Mouse (Mus musculus) neural tube, embryonic 13.5 days (tissue): ENCODE results near the gene Fam102a. TPM values are rescaled to one million over a fixed set of nuclear protein-coding genes. Genes with fewer than 3 reads are reported as not detected.
"Not testable (repeated sequence)": the region's sequence is repeated elsewhere in the genome, so short reads cannot be mapped to it uniquely, and the experiment has no call there.

ENCODE experiments used
- ATAC-seq: fragments of 200-750 bp; cut with Nextera tagmentation; 2 replicates; pipeline ENCODE4 v1.8.0; 2017; ENCODE audit warnings: low read depth, mild to moderate bottlenecking, moderate TSS enrichment, moderate library complexity
- H3K27ac ChIP-seq: fragments of 300-500 bp; sonication (generic); replicated peaks from 2 replicates; pipeline ENCODE4 v1.5.1; 2015; ENCODE audit warnings: moderate library complexity, mild to moderate bottlenecking, inconsistent platforms
- H3K27me3 ChIP-seq: fragments of 300-500 bp; sonication (generic); 2 replicates; pipeline ENCODE4 v1.6.1; 2015; ENCODE audit warnings: mild to moderate bottlenecking, inconsistent platforms
- H3K36me3 ChIP-seq: fragments of 300-500 bp; sonication (generic); 2 replicates; pipeline ENCODE4 v1.6.1; 2015; ENCODE audit warnings: mild to moderate bottlenecking, inconsistent platforms
- H3K4me1 ChIP-seq: fragments of 300-500 bp; sonication (generic); replicated peaks from 2 replicates; pipeline ENCODE4 v1.6.1; 2015; ENCODE audit warnings: inconsistent platforms
- H3K4me2 ChIP-seq: fragments of 300-500 bp; sonication (generic); 2 replicates; pipeline ENCODE4 v1.6.1; 2015; ENCODE audit warnings: inconsistent platforms, mild to moderate bottlenecking, moderate library complexity
- H3K4me3 ChIP-seq: fragments of 300-500 bp; sonication (generic); 2 replicates; pipeline ENCODE4 v1.5.1; 2015; ENCODE audit warnings: mild to moderate bottlenecking, inconsistent platforms
- H3K9ac ChIP-seq: fragments of 300-500 bp; sonication (generic); 2 replicates; pipeline ENCODE4 v1.6.1; 2015; ENCODE audit warnings: moderate library complexity, mild to moderate bottlenecking, inconsistent platforms
- H3K9me3 ChIP-seq: fragments of 300-500 bp; sonication (generic); 2 replicates; pipeline ENCODE4 v1.6.1; 2016; ENCODE audit warnings: inconsistent platforms
- WGBS: fragments of 180-500 bp; shearing (Covaris S2); methylation state at CpG from one replicate; pipeline ENCODE4 v1.1.7; 2015; 5-methylcytosine and 5-hydroxymethylcytosine counted together
- polyA plus RNA-seq: library from polyadenylated mRNA; unstranded; fragments of >200 nt; fragmentation: Nextera tagmentation; extraction: Ambion mirVana; gene quantifications from 2 replicates; pipeline ENCODE4 v1.2.1, GENCODE M21; 2015

Fam102a gene
- 7.9 and 9.1 TPM in 2 replicates for polyA plus RNA-seq

- no peaks in the 10 kb centered on the region for H3K27me3 ChIP-seq
- under 1% methylated on average over 67 of the region's 67 CpGs for WGBS
Observed at GRCm38 (mm10) chr2:32534733-32535471, at the start of gene Fam102a. TSS of gene Fam102a (plus strand) at chr2:32535332.

DNA sequence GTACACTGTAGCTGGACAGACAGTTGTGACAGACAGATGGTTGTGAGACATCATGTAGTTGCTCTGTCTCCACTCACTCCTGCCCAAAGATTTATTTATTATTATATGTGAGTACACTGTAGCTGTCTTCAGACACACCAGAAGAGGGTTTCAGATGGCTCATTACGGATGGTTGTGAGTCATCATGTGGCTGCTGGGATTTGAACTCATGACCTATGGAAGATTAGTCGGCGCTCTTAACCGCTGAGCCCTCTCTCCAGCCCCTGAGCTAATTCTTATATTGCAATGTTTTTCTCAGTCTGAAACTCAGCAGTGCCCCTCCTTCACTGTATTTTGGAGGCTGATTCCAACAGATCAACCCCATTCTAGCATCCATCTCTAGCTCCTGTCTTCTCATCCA is 49.4 kb upstream of the Fam102a start:
- no peak for ATAC-seq
- H3K36me3 ChIP-seq: no peaks in the 10 kb centered on the region
- no peak overlapping the region for H3K4me3 ChIP-seq
- H3K27ac ChIP-seq: no peak overlapping the region
- H3K4me1 ChIP-seq: no peaks in the 10 kb centered on the region
- H3K4me2 ChIP-seq: no peak overlapping the region
- no peaks in the 10 kb centered on the region for H3K27me3 ChIP-seq
- H3K9me3 ChIP-seq: no peaks in the 10 kb centered on the region
- WGBS: 86% methylated on average over 4 of the region's 4 CpGs
- H3K9ac ChIP-seq: no peak overlapping the region

More at GRCm38 (mm10) chr2:32534733-32535471, at the start of gene Fam102a:
- peak within 1 kb of the TSS; percentile 95 for H3K27ac ChIP-seq
- peak within 1 kb of the TSS; percentile 95 for H3K9ac ChIP-seq
- H3K4me2 ChIP-seq: peak within 1 kb of the TSS; percentile 74
- no peaks in the 10 kb centered on the region for H3K9me3 ChIP-seq
- peaks cover 53% of the 10 kb centered on the region for H3K4me1 ChIP-seq
- peak within 1 kb of the TSS; percentile 84 for H3K4me3 ChIP-seq
- no peaks in the 10 kb centered on the region for H3K36me3 ChIP-seq
- ATAC-seq: peak; percentile 97

- H3K36me3 ChIP-seq: no peaks in the 10 kb centered on the region
- 91% methylated on average over 9 of the region's 9 CpGs for WGBS
- H3K4me2 ChIP-seq: no peak overlapping the region
- H3K9ac ChIP-seq: no peak overlapping the region
- no peaks in the 10 kb centered on the region for H3K4me1 ChIP-seq
- H3K4me3 ChIP-seq: no peak overlapping the region
- H3K27ac ChIP-seq: no peak overlapping the region
- ATAC-seq: no peak
- H3K9me3 ChIP-seq: no peaks in the 10 kb centered on the region
- H3K27me3 ChIP-seq: no peaks in the 10 kb centered on the region
Observed at GRCm38 (mm10) chr2:32486155-32486554, 49.0 kb upstream of the Fam102a start.

DNA sequence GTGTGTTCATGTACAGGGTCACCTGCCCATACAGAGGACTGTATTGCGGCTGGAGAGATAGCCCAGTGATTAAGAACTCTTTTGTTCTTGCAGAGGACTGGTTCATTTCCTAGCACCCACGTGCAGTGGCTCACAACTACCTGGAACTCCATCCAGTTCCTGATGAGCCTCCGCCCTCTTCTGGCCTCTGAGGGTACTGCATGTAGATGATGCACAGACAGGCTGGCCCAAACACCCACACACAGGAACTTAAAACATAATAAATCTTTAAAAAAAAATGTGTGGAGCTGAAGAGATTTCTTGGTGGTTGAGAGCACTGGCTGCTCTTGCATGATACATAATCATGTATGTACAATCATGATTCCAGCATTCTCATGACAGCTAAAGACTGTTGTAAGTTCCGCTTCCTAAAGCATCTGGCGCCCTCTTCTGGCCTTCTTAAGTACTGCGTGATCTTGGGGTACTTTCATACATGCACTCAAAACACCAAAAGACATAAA is 48.0 kb upstream of the Fam102a start:
- Histone ChIP-seq H3K36me3 (no peaks in the 10 kb centered on the region), H3K27me3 (no peaks in the 10 kb centered on the region), H3K4me2 (no peak overlapping the region), H3K4me1 (no peaks in the 10 kb centered on the region), H3K9ac (no peak overlapping the region), H3K9me3 (no peaks in the 10 kb centered on the region), H3K4me3 (no peak overlapping the region), H3K27ac (no peak overlapping the region)
- ATAC-seq: peak; percentile 74
- WGBS: 5% methylated on average over 6 of the region's 6 CpGs

GRCm38 (mm10) chr2:32488679-32489078 is 46.5 kb upstream of the Fam102a start:
- Histone ChIP-seq H3K27me3 (no peaks in the 10 kb centered on the region), H3K27ac (no peak overlapping the region), H3K4me3 (no peak overlapping the region), H3K9me3 (no peaks in the 10 kb centered on the region), H3K9ac (0 out of 2 replicates have a peak overlapping the region, but pooled peaks have one; percentile 22), H3K4me2 (no peak overlapping the region), H3K4me1 (no peaks in the 10 kb centered on the region), H3K36me3 (no peaks in the 10 kb centered on the region)
- ATAC-seq: peak; percentile 55
- WGBS: 4% methylated on average over 5 of the region's 5 CpGs

- not testable (repeated sequence) for H3K9me3 ChIP-seq, H3K27ac ChIP-seq, ATAC-seq, H3K27me3 ChIP-seq, H3K4me1 ChIP-seq, H3K36me3 ChIP-seq, H3K9ac ChIP-seq, H3K4me2 ChIP-seq, H3K4me3 ChIP-seq
Observed at GRCm38 (mm10) chr2:32490730-32491129, 44.4 kb upstream of the Fam102a start.

GRCm38 (mm10) chr2:32492661-32493060 is 42.5 kb upstream of the Fam102a start:
- Histone ChIP-seq H3K4me3 (no peak overlapping the region), H3K9me3 (no peaks in the 10 kb centered on the region), H3K4me2 (no peak overlapping the region), H3K4me1 (no peaks in the 10 kb centered on the region), H3K27ac (no peak overlapping the region), H3K27me3 (no peaks in the 10 kb centered on the region), H3K9ac (no peak overlapping the region), H3K36me3 (no peaks in the 10 kb centered on the region)
- ATAC-seq: no peak
- 61% methylated on average over 2 of the region's 2 CpGs for WGBS

- H3K4me2 ChIP-seq: no peak overlapping the region
- no peaks in the 10 kb centered on the region for H3K36me3 ChIP-seq
- H3K27me3 ChIP-seq: no peaks in the 10 kb centered on the region
- no peak overlapping the region for H3K4me3 ChIP-seq
- no peak overlapping the region for H3K27ac ChIP-seq
- no peak for ATAC-seq
- no peak overlapping the region for H3K9ac ChIP-seq
- WGBS: 88% methylated on average over 12 of the region's 12 CpGs
- H3K9me3 ChIP-seq: no peaks in the 10 kb centered on the region
- no peaks in the 10 kb centered on the region for H3K4me1 ChIP-seq
Observed at GRCm38 (mm10) chr2:32493301-32493701, 41.8 kb upstream of the Fam102a start.

DNA sequence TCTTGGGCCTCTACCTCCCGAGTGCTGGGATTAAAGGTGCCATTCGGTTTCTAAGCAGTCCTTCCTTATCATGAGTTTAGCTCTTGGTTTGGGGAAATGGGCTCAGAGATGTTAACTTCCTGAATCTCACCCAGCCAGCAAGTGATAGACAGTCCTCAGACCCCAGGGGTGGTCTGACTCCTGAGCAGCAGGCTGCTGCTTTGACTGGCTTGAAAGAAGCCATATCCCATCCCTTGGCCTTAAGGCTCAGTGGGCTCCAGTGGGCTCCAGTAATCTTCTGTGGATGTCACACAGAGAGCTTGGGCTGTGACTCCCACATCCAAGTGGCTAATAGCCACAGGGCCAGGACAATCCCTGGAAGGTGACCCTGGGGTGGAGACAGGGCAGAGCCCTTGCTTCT is 40.6 kb upstream of the Fam102a start:
- H3K9ac ChIP-seq: no peak overlapping the region
- 80% methylated on average over 2 of the region's 2 CpGs for WGBS
- no peaks in the 10 kb centered on the region for H3K36me3 ChIP-seq
- H3K4me2 ChIP-seq: no peak overlapping the region
- no peak for ATAC-seq
- no peaks in the 10 kb centered on the region for H3K4me1 ChIP-seq
- no peak overlapping the region for H3K4me3 ChIP-seq
- no peak overlapping the region for H3K27ac ChIP-seq
- H3K27me3 ChIP-seq: no peaks in the 10 kb centered on the region
- peaks cover 5% of the 10 kb centered on the region; the same call in 1 of the 2 replicates for H3K9me3 ChIP-seq

- no peak for ATAC-seq
- H3K9me3 ChIP-seq: peaks cover 5% of the 10 kb centered on the region; the same call in 1 of the 2 replicates
- H3K36me3 ChIP-seq: no peaks in the 10 kb centered on the region
- no peak overlapping the region for H3K9ac ChIP-seq
- H3K4me1 ChIP-seq: no peaks in the 10 kb centered on the region
- H3K4me3 ChIP-seq: no peak overlapping the region
- no peak overlapping the region for H3K27ac ChIP-seq
- H3K4me2 ChIP-seq: no peak overlapping the region
- WGBS: 81% methylated on average over 20 of the region's 20 CpGs
- H3K27me3 ChIP-seq: no peaks in the 10 kb centered on the region
Observed at GRCm38 (mm10) chr2:32495185-32495726, 39.9 kb upstream of the Fam102a start.

- H3K27me3 ChIP-seq: no peaks in the 10 kb centered on the region
- no peak overlapping the region for H3K27ac ChIP-seq
- H3K9me3 ChIP-seq: peaks cover 5% of the 10 kb centered on the region; the same call in 1 of the 2 replicates
- H3K4me3 ChIP-seq: no peak overlapping the region
- no peak for ATAC-seq
- no peak overlapping the region for H3K9ac ChIP-seq
- no peaks in the 10 kb centered on the region for H3K36me3 ChIP-seq
- H3K4me2 ChIP-seq: no peak overlapping the region
- H3K4me1 ChIP-seq: no peaks in the 10 kb centered on the region
- 72% methylated on average over 5 of the region's 5 CpGs for WGBS
Observed at GRCm38 (mm10) chr2:32496190-32496589, 38.9 kb upstream of the Fam102a start.

DNA sequence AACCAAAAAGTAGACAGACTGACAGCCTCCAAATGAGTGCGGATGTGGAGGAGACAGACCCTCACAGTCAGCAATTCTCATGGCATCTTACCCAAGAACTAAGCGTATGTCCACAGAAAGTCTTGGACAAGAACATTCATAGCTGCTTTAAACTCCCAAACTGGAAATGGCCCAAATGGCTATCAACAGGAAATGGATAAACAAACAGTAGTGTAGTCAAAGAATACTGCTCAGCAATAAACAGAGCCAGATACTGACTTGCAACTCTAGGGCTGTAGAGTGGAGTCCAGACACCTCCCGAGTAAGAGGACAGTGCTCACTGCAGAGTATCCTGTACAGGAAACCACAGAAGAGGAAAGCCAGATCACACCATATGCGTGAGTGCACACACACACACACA is 35.8 kb upstream of the Fam102a start:
- Histone ChIP-seq H3K36me3 (no peaks in the 10 kb centered on the region), H3K9ac (no peak overlapping the region), H3K27me3 (no peaks in the 10 kb centered on the region), H3K27ac (no peak overlapping the region), H3K9me3 (peaks cover 5% of the 10 kb centered on the region; the same call in 1 of the 2 replicates), H3K4me2 (no peak overlapping the region), H3K4me3 (no peak overlapping the region), H3K4me1 (no peaks in the 10 kb centered on the region)
- ATAC-seq: no peak
- WGBS: 90% methylated on average over 4 of the region's 4 CpGs
